Mouse (Mus musculus): ENCODE data around the gene Gm9611. TPM values are rescaled to one million over a fixed set of nuclear protein-coding genes. Genes with fewer than 3 reads are reported as not detected.
"Not testable (repeated sequence)": the region's sequence is repeated elsewhere in the genome, so short reads cannot be mapped to it uniquely, and the experiment has no call there.

The Gm9611 gene
- not detected for total RNA-seq (2021)
- not detected in 2 replicates for polyA plus RNA-seq (2012; rRNA removed)
- long read RNA-seq = 0 reads

DNA sequence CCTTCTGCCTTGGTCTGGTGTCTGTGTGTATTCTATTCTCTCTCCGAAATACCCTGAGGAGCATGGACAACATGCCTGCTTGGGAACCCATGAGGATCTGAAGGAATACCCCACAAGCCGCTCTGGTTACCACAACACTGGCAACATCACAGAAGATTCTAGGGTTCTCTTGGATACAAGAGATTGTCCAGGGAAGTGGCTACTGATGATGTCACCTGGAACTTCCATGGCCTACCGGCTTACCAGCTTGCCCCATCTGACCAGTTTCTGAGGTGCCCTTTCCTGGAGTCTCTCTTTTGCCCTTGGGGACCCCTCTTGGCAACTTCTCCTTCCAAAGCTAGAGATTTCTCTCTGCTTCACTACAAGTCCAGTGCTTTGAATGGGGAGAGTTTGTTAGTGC, at the start of gene Gm9611:
Gene Gm9611 (minus strand): TSS at position 101 of the 400 bp plus-strand sequence.
- H3K36me3 ChIP-seq (ENCODE audit: control insufficient read depth, insufficient read depth, low read length); H3K4me3 ChIP-seq; intact Hi-C loops (cut with DNase I); H3K4me1 ChIP-seq (ENCODE audit: control insufficient read depth, insufficient read depth, low read length); H3K27ac ChIP-seq; H3K27me3 ChIP-seq (ENCODE audit: control insufficient read depth, insufficient read depth, low read length); H3K9ac ChIP-seq (ENCODE audit: low read depth, low read length); DNase-seq; H3K79me2 ChIP-seq (replicated peaks; ENCODE audit: control insufficient read depth, insufficient read depth, low read length): not testable (repeated sequence)
- 100% methylated on average over 1 of the region's 3 CpGs for WGBS

- WGBS = no CpG with 5 or more reads among the region's 1 CpGs
- intact Hi-C loops (cut with DNase I); DNase-seq: not testable (repeated sequence)
These were observed 12.8 kb upstream of the Gm9611 start, which contains the start of gene Gm7995 for GRCm38 (mm10) chr14:42309910-42310309. Gene Gm7995, plus strand, starts transcription at chr14:42310210.

GRCm38 (mm10) chr14:42259948-42260347, 37.2 kb downstream of the Gm9611 start, which contains the start of gene Gm17026:
Gene Gm17026, minus strand, starts transcription at chr14:42260048.
- 57% methylated on average over 1 of the region's 3 CpGs for WGBS
- intact Hi-C loops (cut with DNase I); H3K9ac ChIP-seq (ENCODE audit: low read depth, low read length); H3K4me3 ChIP-seq; H3K4me1 ChIP-seq (ENCODE audit: control insufficient read depth, insufficient read depth, low read length); H3K27ac ChIP-seq; H3K79me2 ChIP-seq (replicated peaks; ENCODE audit: control insufficient read depth, insufficient read depth, low read length); H3K27me3 ChIP-seq (ENCODE audit: control insufficient read depth, insufficient read depth, low read length); H3K36me3 ChIP-seq (ENCODE audit: control insufficient read depth, insufficient read depth, low read length); DNase-seq: not testable (repeated sequence)

More at GRCm38 (mm10) chr14:42309910-42310309, 12.8 kb upstream of the Gm9611 start, which contains the start of gene Gm7995:
- not testable (repeated sequence) for H3K27me3 ChIP-seq (ENCODE audit: control insufficient read depth, insufficient read depth, low read length); H3K27ac ChIP-seq; H3K36me3 ChIP-seq (ENCODE audit: control insufficient read depth, insufficient read depth, low read length); H3K4me1 ChIP-seq (ENCODE audit: control insufficient read depth, insufficient read depth, low read length); H3K79me2 ChIP-seq (replicated peaks; ENCODE audit: control insufficient read depth, insufficient read depth, low read length); H3K4me3 ChIP-seq; H3K9ac ChIP-seq (ENCODE audit: low read depth, low read length)

Small RNAs within 50 kb of the gene (microRNA-seq; reads per million reads assigned to microRNA genes)
- 0 reads per million in 2 experiments for gene Gm25208
- 0 reads per million in 2 experiments for gene Gm25892

Other genes with a start within 250 kb of the Gm9611 start
- not detected for gene Gm7951, start 180.0 kb downstream of the Gm9611 start, total RNA-seq (2021)
- gene Gm7951, start 180.0 kb downstream of the Gm9611 start, polyA plus RNA-seq (2012; rRNA removed) = not detected in 2 replicates
- not detected for gene Gm17027, start 134.7 kb downstream of the Gm9611 start, total RNA-seq (2021)
- gene Gm17027, start 134.7 kb downstream of the Gm9611 start, polyA plus RNA-seq (2012; rRNA removed) = not detected in 2 replicates
- not detected for gene Gm3573, start 106.6 kb downstream of the Gm9611 start, total RNA-seq (2021)
- gene Gm3573, start 106.6 kb downstream of the Gm9611 start, polyA plus RNA-seq (2012; rRNA removed) = not detected in 2 replicates
- not detected for gene Gm17026, start 37.3 kb downstream of the Gm9611 start, total RNA-seq (2021)
- gene Gm17026, start 37.3 kb downstream of the Gm9611 start, polyA plus RNA-seq (2012; rRNA removed) = not detected in 2 replicates
- gene Gm7995, start 12.9 kb upstream of the Gm9611 start, total RNA-seq (2021) = not detected
- not detected in 2 replicates for gene Gm7995, start 12.9 kb upstream of the Gm9611 start, polyA plus RNA-seq (2012; rRNA removed)
- not detected for gene Gm8005, start 142.3 kb upstream of the Gm9611 start, total RNA-seq (2021)
- not detected in 2 replicates for gene Gm8005, start 142.3 kb upstream of the Gm9611 start, polyA plus RNA-seq (2012; rRNA removed)
- gene Gm8011, start 166.5 kb upstream of the Gm9611 start, total RNA-seq (2021) = not detected
- not detected in 2 replicates for gene Gm8011, start 166.5 kb upstream of the Gm9611 start, polyA plus RNA-seq (2012; rRNA removed)
- not detected for gene Gm8020, start 205.0 kb upstream of the Gm9611 start, total RNA-seq (2021)
- gene Gm8020, start 205.0 kb upstream of the Gm9611 start, polyA plus RNA-seq (2012; rRNA removed) = not detected in 2 replicates
- not detected for gene Gm8024, start 226.9 kb upstream of the Gm9611 start, total RNA-seq (2021)
- not detected in 2 replicates for gene Gm8024, start 226.9 kb upstream of the Gm9611 start, polyA plus RNA-seq (2012; rRNA removed)

All from heart, adult 2 months (tissue).